In genomic region chr7:109000315-109000954, GRCm38 (mm10) we compare ENCODE assay signal across 10 mouse cellular contexts. TPM values are rescaled to one million over a fixed set of nuclear protein-coding genes. Genes with fewer than 3 reads are reported as not detected.
DNase-seq lines count a peak whose midpoint lies in the region; ATAC-seq lines count a peak whose summit lies in the region.
"Had no signal": no experiment of that assay in that cellular context is flagged by ENCODE, and none has a peak within 500 bp of the region (broad histone marks: within the 10 kb centered on the region; RNA-seq: fewer than 3 reads in every experiment).

No protein-coding gene starts in this region.

- no peaks in the 10 kb centered on the region for H3K4me1 ChIP-seq in hindbrain, embryonic 16.5 days (ENCODE audit: control insufficient read depth, insufficient read depth, low read depth, low read length)
- H3K4me1 ChIP-seq in midbrain, embryonic 11.5 days (ENCODE audit: control insufficient read depth, insufficient read depth, low read length), result no peaks in the 10 kb centered on the region
- H3K4me1 ChIP-seq: liver, embryonic 15.5 days had no signal

- WGBS in hindbrain, embryonic 16.5 days, result 51% methylated on average over 4 of the region's 4 CpGs
- WGBS in midbrain, embryonic 11.5 days, result 44% methylated on average over 4 of the region's 4 CpGs

- no peaks in the 10 kb centered on the region for H3K27me3 ChIP-seq in hindbrain, embryonic 16.5 days (replicated peaks; ENCODE audit: control insufficient read depth, insufficient read depth, low read length)
- H3K27me3 ChIP-seq in midbrain, embryonic 11.5 days (ENCODE audit: control insufficient read depth, insufficient read depth, low read length), result no peaks in the 10 kb centered on the region; the same call in none of the 2 replicates
- H3K27me3 ChIP-seq: liver, embryonic 15.5 days had no signal

- H3K36me3 ChIP-seq in hindbrain, embryonic 16.5 days (ENCODE audit: control insufficient read depth, insufficient read depth, low read length), result no peaks in the 10 kb centered on the region
- H3K36me3 ChIP-seq in midbrain, embryonic 11.5 days (ENCODE audit: control insufficient read depth, insufficient read depth, low read length), result no peaks in the 10 kb centered on the region
- H3K36me3 ChIP-seq: liver, embryonic 15.5 days had no signal

- no peak overlapping the region for H3K4me3 ChIP-seq in hindbrain, embryonic 16.5 days (ENCODE audit: low read length)
- H3K4me3 ChIP-seq in midbrain, embryonic 11.5 days (ENCODE audit: low read depth, low read length), result no peak overlapping the region
- H3K4me3 ChIP-seq: erythroblast, embryonic 14.5 days; liver, embryonic 15.5 days had no signal

- no peaks in the 10 kb centered on the region for H3K9me3 ChIP-seq in hindbrain, embryonic 16.5 days (ENCODE audit: control insufficient read depth, low read length)
- no peaks in the 10 kb centered on the region for H3K9me3 ChIP-seq in midbrain, embryonic 11.5 days (ENCODE audit: control insufficient read depth, low read length)
- H3K9me3 ChIP-seq: liver, embryonic 15.5 days had no signal

- DNase-seq in frontal cortex, postnatal 10 days (ENCODE audit: low spot score in 2 of 2), result no peak
- peak; percentile 17 for DNase-seq in 416B (ENCODE audit: low read depth)
- DNase-seq in cerebellum, adult 8-10 months, result peak; percentile 55
- DNase-seq in midbrain, embryonic 11.5 days (ENCODE audit: low spot score, missing footprints), result peak; percentile 92
- no peak for DNase-seq in ovary, adult 18-20 months (ENCODE audit: low spot score)
- DNase-seq in urinary bladder, postnatal 14 days (ENCODE audit: low spot score), result no peak

- H3K4me2 ChIP-seq in hindbrain, embryonic 16.5 days (ENCODE audit: low read length), result no peak overlapping the region
- no peak overlapping the region for H3K4me2 ChIP-seq in midbrain, embryonic 11.5 days
- H3K4me2 ChIP-seq: liver, embryonic 15.5 days had no signal

- ATAC-seq in frontal cortex, adult (ENCODE audit: low TSS enrichment), result peak; percentile 81
- ATAC-seq in hindbrain, embryonic 16.5 days, result 0 out of 2 replicates have a peak, but pooled peaks have one; percentile 35
- ATAC-seq in midbrain, embryonic 11.5 days (ENCODE audit: low FRiP score), result peak; percentile 77

- H3K9ac ChIP-seq in hindbrain, embryonic 16.5 days (ENCODE audit: low read depth, low read length), result no peak overlapping the region
- H3K9ac ChIP-seq in midbrain, embryonic 11.5 days (ENCODE audit: low read length), result no peak overlapping the region
- H3K9ac ChIP-seq: liver, embryonic 15.5 days had no signal

- H3K27ac ChIP-seq in hindbrain, embryonic 16.5 days (ENCODE audit: low read depth, low read length), result no peak overlapping the region
- H3K27ac ChIP-seq in midbrain, embryonic 11.5 days (ENCODE audit: low read depth, low read length), result no peak overlapping the region
- H3K27ac ChIP-seq: liver, embryonic 15.5 days had no signal

RNA-seq across cellular contexts. Expression of gene Tub, which starts 50.3 kb away (rescaled TPM):
- polyA plus RNA-seq in hindbrain, embryonic 16.5 days (2015; fragmentation: Nextera tagmentation; extraction: Ambion mirVana), result 41.9 and 50.8 TPM in 2 replicates
- polyA plus RNA-seq in midbrain, embryonic 11.5 days (2014; fragmentation: Nextera tagmentation; extraction: Ambion mirVana), result 10.5 TPM in 2 replicates
- polyA plus RNA-seq: erythroblast, embryonic 14.5 days had no signal

Comparison
In these comparisons a context has a peak if more than half of its experiments do, and no peak if none do; other contexts are left out.
1. DNase-seq: peak in 416B (single experiment), cerebellum, adult 8-10 months (single experiment) and midbrain, embryonic 11.5 days (single experiment); none in frontal cortex, postnatal 10 days (0 of 2), ovary, adult 18-20 months (single experiment) and urinary bladder, postnatal 14 days (single experiment).
2. Peak in every context shown above with its lines, with median percentiles within 50 percentile points of each other: ATAC-seq.